Mouse (Mus musculus): Measurements from ENCODE around the gene Defb41. TPM values are rescaled to one million over a fixed set of nuclear protein-coding genes. Genes with fewer than 3 reads are reported as not detected.

Gene Defb41
- polyA plus RNA-seq, 1 experiment: not detected

DNA sequence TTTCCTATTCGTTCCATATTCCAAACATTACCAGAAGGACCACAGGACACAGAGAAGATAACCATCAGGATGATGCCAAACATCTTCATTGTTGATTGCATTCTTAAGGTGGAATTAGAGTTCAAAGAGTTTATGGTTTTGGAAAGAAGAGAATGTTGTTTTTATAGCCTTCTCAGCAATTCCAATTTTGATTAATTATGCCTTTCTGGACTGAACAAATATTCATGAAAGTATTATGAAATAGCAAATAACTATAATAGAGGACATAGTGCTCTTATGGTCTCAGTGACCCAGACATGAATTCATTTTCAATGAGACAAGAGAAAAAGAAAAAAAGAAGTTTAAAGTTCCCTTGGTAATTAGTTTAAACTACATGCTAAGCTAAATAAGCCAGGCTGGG lies 27.6 kb downstream of the Defb41 start, which contains the start of gene Defb18:
Gene Defb18 (minus strand): TSS at position 101 of the 400 bp plus-strand sequence.
- WGBS: 69% methylated on average over 1 of the region's 1 CpGs
- H3K4me3 ChIP-seq (replicated peaks; ENCODE audit: control insufficient read depth, low read depth, low read length): no peak within 1 kb of the TSS
- H3K4me1 ChIP-seq (ENCODE audit: control insufficient read depth, insufficient read depth, low read length): no peaks in the 10 kb centered on the region

DNA sequence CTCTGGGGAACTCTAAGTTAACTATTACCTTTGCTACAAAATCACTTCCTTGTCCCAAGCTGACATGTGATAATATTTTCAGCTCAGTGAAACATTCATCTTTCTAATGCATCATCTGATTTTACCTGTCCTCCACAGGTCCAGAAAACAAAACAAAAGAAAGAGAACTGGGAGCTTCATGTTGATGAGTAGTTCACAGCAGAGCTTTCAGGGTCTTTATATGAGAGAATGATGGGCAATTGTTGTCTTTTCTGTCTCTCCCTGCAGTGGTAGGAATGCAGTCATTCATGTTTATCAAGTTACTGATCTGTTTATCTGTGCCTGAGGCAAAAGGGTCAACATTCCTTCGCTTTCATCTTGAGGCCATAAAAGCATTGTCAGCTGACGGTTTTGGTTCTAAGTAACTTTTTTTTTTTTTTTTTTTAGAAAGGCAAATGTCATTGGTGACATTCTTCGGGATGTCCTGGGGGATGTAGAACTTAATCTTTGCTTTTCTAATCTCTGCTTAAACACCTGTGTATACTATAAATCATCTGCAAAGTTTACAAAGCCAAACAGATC lies 41.5 kb downstream of the Defb41 start:
- Histone ChIP-seq H3K4me3 (replicated peaks; ENCODE audit: control insufficient read depth, low read depth, low read length) (no peak overlapping the region), H3K4me1 (ENCODE audit: control insufficient read depth, insufficient read depth, low read length) (no peaks in the 10 kb centered on the region), H3K27ac (ENCODE audit: control insufficient read depth, insufficient read depth, low read depth, low read length, poor library complexity) (no peak overlapping the region)
- no peak for TF ChIP-seq CTCF (IDR thresholded peaks at IDR 0.05; ENCODE audit: control insufficient read depth, insufficient read depth, low read length)
- no peak for TF ChIP-seq POLR2A (IDR thresholded peaks at IDR 0.05; ENCODE audit: borderline replicate concordance, control insufficient read depth, low read depth, low read length)
- 59% methylated on average over 3 of the region's 3 CpGs for WGBS

More for the DNA sequence above, 27.6 kb downstream of the Defb41 start, which contains the start of gene Defb18:
- no peak for TF ChIP-seq POLR2A (IDR thresholded peaks at IDR 0.05; ENCODE audit: borderline replicate concordance, control insufficient read depth, low read depth, low read length)
- no peak for TF ChIP-seq CTCF (IDR thresholded peaks at IDR 0.05; ENCODE audit: control insufficient read depth, insufficient read depth, low read length)
- no peak within 1 kb of the TSS for H3K27ac ChIP-seq (ENCODE audit: control insufficient read depth, insufficient read depth, low read depth, low read length, poor library complexity)

Other genes with a start within 250 kb of the Defb41 start
- gene Crisp4, start 119.2 kb downstream of the Defb41 start, polyA plus RNA-seq (2011; ENCODE audit: insufficient read depth, insufficient read length, low replicate concordance, missing spikeins): not detected in 2 replicates
- gene Defb18, start 27.7 kb downstream of the Defb41 start, polyA plus RNA-seq (2011; ENCODE audit: insufficient read depth, insufficient read length, low replicate concordance, missing spikeins): not detected in 2 replicates

All from bone marrow, adult 2 months (tissue).